Mouse (Mus musculus) midbrain, embryonic 13.5 days (tissue): ENCODE data around the gene 9430097D07Rik. TPM values are rescaled to one million over a fixed set of nuclear protein-coding genes. Genes with fewer than 3 reads are reported as not detected.

ENCODE experiments used
- ATAC-seq: fragments of 200-750 bp; cut with Nextera tagmentation; 2 replicates; pipeline ENCODE4 v1.8.0; 2017; ENCODE audit warnings: mild to moderate bottlenecking, moderate TSS enrichment, moderate library complexity
- H3K27ac ChIP-seq: fragments of 300-500 bp; sonication (generic); 2 replicates; pipeline ENCODE4 v1.5.1; 2015; ENCODE audit warnings: inconsistent platforms, mild to moderate bottlenecking, moderate library complexity
- H3K27me3 ChIP-seq: fragments of 300-500 bp; sonication (generic); 2 replicates; pipeline ENCODE4 v1.6.1; 2015; ENCODE audit warnings: mild to moderate bottlenecking, inconsistent platforms
- H3K36me3 ChIP-seq: fragments of 300-500 bp; sonication (generic); 2 replicates; pipeline ENCODE4 v1.6.1; 2015; ENCODE audit warnings: mild to moderate bottlenecking, inconsistent platforms
- H3K4me1 ChIP-seq: fragments of 300-500 bp; sonication (generic); replicated peaks from 2 replicates; pipeline ENCODE4 v1.6.1; 2015; ENCODE audit warnings: inconsistent platforms
- H3K4me2 ChIP-seq: fragments of 300-500 bp; sonication (generic); replicated peaks from 2 replicates; pipeline ENCODE4 v1.6.1; 2015; ENCODE audit warnings: moderate library complexity, mild to moderate bottlenecking, inconsistent platforms
- H3K4me3 ChIP-seq: fragments of 300-500 bp; sonication (generic); replicated peaks from 2 replicates; pipeline ENCODE4 v1.5.1; 2015; ENCODE audit warnings: mild to moderate bottlenecking, inconsistent platforms
- H3K9ac ChIP-seq: fragments of 300-500 bp; sonication (generic); replicated peaks from 2 replicates; pipeline ENCODE4 v1.6.1; 2015; ENCODE audit warnings: mild to moderate bottlenecking, inconsistent platforms
- H3K9me3 ChIP-seq: fragments of 300-500 bp; sonication (generic); 2 replicates; pipeline ENCODE4 v1.6.1; 2016; ENCODE audit warnings: mild to moderate bottlenecking, inconsistent platforms
- WGBS: fragments of 180-500 bp; shearing (Covaris S2); methylation state at CpG from one replicate; pipeline ENCODE4 v1.1.7; 2015; 5-methylcytosine and 5-hydroxymethylcytosine counted together
- polyA plus RNA-seq: library from polyadenylated mRNA; unstranded; fragments of >200 nt; fragmentation: Nextera tagmentation; extraction: Ambion mirVana; gene quantifications from 2 replicates; pipeline ENCODE4 v1.2.1, GENCODE M21; 2015

9430097D07Rik gene
- polyA plus RNA-seq, 1 experiment from 2014 or later, result 0.34 TPM

DNA sequence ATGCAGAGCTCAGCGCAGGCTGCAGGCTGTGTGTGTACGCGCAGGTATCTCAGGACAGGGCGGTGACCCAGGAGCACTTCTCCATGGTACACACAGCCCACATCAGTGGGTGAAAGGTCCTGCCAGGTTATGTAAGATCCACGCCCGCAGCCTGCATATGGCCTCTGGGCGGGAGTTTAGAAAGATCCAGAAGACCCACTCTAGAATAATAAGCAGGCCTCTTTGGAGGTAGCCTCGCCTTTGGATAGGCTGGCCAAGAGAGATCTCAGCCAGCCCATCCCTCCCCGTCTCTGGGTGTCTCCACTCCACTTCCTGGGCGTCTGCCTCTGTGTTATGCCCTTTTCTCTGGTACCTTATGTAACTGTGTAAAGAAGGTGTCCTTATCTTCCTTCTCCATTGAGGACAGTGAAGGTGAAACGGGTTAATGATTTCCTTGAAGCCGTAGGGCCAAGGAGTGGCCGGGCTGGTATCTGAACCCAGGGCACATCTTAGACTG, 50.9 kb downstream of the 9430097D07Rik start:
- no peak for ATAC-seq

More for the DNA sequence above, 50.9 kb downstream of the 9430097D07Rik start:
- H3K4me3 ChIP-seq, result no peak overlapping the region
- no peaks in the 10 kb centered on the region for H3K4me1 ChIP-seq
- no peaks in the 10 kb centered on the region for H3K9me3 ChIP-seq
- no peak overlapping the region for H3K4me2 ChIP-seq
- H3K9ac ChIP-seq, result no peak overlapping the region
- H3K27me3 ChIP-seq, result no peaks in the 10 kb centered on the region
- 90% methylated on average over 13 of the region's 13 CpGs for WGBS
- no peak overlapping the region for H3K27ac ChIP-seq
- H3K36me3 ChIP-seq, result no peaks in the 10 kb centered on the region

Other genes starting within 250 kb of the 9430097D07Rik start
- gene Ciz1, start 223.4 kb downstream of the 9430097D07Rik start, polyA plus RNA-seq, result 54.4 and 56.7 TPM in 2 replicates
- gene Dnm1, start 222.3 kb downstream of the 9430097D07Rik start, polyA plus RNA-seq, result 35.5 and 41.2 TPM in 2 replicates
- gene 1110008P14Rik, start 193.7 kb downstream of the 9430097D07Rik start, polyA plus RNA-seq, result 74.7 and 77.5 TPM in 2 replicates
- gene Lcn2, start 187.4 kb downstream of the 9430097D07Rik start, polyA plus RNA-seq, result 0.35 and 0.37 TPM in 2 replicates
- gene Ptges2, start 179.8 kb downstream of the 9430097D07Rik start, polyA plus RNA-seq, result 35.5 and 37.6 TPM in 2 replicates
- gene Naif1, start 125.2 kb downstream of the 9430097D07Rik start, polyA plus RNA-seq, result 5.1 and 6.1 TPM in 2 replicates
- 45.4 and 50.1 TPM in 2 replicates for gene Slc25a25, start 124.2 kb downstream of the 9430097D07Rik start, polyA plus RNA-seq
- gene Fam102a, start 40.4 kb downstream of the 9430097D07Rik start, polyA plus RNA-seq, result 5.6 and 7.3 TPM in 2 replicates
- gene Dpm2, start 4.8 kb downstream of the 9430097D07Rik start, polyA plus RNA-seq, result 133 and 147 TPM in 2 replicates
- gene Pip5kl1, start 887 bp downstream of the 9430097D07Rik start, polyA plus RNA-seq, result 4.8 TPM in 2 replicates
- gene St6galnac4, start 11.4 kb upstream of the 9430097D07Rik start, polyA plus RNA-seq, result 15.2 and 16.3 TPM in 2 replicates
- 10.1 and 11.3 TPM in 2 replicates for gene St6galnac6, start 24.0 kb upstream of the 9430097D07Rik start, polyA plus RNA-seq
- gene Ak1, start 46.1 kb upstream of the 9430097D07Rik start, polyA plus RNA-seq, result 62.5 and 62.9 TPM in 2 replicates
- 22.0 and 24.8 TPM in 2 replicates for gene Eng, start 70.9 kb upstream of the 9430097D07Rik start, polyA plus RNA-seq
- gene Fpgs, start 128.5 kb upstream of the 9430097D07Rik start, polyA plus RNA-seq, result 16.5 and 16.6 TPM in 2 replicates
- gene Cdk9, start 137.4 kb upstream of the 9430097D07Rik start, polyA plus RNA-seq, result 78.5 and 84.5 TPM in 2 replicates
- gene Sh2d3c, start 145.4 kb upstream of the 9430097D07Rik start, polyA plus RNA-seq, result 37.8 and 40.7 TPM in 2 replicates
- 3.9 TPM in 2 replicates for gene 6330409D20Rik, start 165.3 kb upstream of the 9430097D07Rik start, polyA plus RNA-seq
- gene Tor2a, start 181.6 kb upstream of the 9430097D07Rik start, polyA plus RNA-seq, result 48.0 and 52.6 TPM in 2 replicates
- 0.35 and 0.52 TPM in 2 replicates for gene Ttc16, start 199.9 kb upstream of the 9430097D07Rik start, polyA plus RNA-seq
- 4.1 and 4.2 TPM in 2 replicates for gene Ptrh1, start 200.1 kb upstream of the 9430097D07Rik start, polyA plus RNA-seq
- 0.46 and 2.0 TPM in 2 replicates for gene Cfap157, start 208.7 kb upstream of the 9430097D07Rik start, polyA plus RNA-seq